Mouse (Mus musculus) heart, postnatal 25 days (tissue): ENCODE results near the gene Nubp2. TPM values are rescaled to one million over a fixed set of nuclear protein-coding genes. Genes with fewer than 3 reads are reported as not detected.

Experiments
- DNase-seq: peaks from one replicate; pipeline ENCODE4 v3.0.0; 2022; ENCODE audit warnings: low spot score
- intact Hi-C: fragments of 180-260 bp; cut with DNase I; formaldehyde crosslinking; loops from one replicate; pipeline ENCODE4 v1.15.1; 2025
- total RNA-seq, 2 experiments: library from RNA; stranded (reverse); gene quantifications; 2 replicates each; pipeline ENCODE4 v1.2.3; 2021

The Nubp2 gene
- total RNA-seq, 2 experiments from 2014 or later, result 18.2 to 19.4 TPM

DNA sequence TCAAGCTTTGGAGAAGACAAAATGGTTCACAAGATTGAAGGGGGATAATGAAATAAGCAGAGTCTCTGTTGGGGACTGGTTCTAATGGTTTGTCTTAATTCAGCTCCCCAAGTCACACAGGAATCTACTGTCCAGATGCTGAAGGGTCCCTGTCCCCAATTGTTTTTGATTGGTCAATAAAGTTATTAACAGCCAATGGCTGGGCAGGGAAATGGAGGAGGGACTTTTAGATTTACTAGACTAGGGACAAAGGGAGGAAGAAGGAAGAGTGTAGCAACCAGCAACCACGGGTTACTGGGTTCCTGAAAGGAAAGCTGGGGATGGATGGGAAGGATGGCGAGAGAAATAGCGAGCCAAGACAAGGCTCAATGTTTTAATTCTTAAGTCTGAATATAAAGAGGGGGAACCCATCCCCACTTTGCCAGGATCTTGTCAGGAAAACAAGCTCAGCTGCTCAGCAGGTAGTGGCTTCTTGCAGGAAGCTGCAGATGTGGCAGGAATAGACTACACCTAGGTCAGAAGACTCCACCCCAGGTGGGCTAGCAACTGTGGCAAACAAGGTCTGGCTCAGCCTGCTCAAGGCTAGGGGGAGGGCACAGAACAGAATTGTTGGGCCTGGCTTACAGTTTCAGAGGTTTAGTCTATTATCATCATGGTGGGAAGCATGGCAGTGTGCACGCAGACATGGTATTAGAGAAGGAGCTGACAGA lies 12.3 kb downstream of the Nubp2 start:
- intact Hi-C loops, result no loop called here
- no peak for DNase-seq

DNA sequence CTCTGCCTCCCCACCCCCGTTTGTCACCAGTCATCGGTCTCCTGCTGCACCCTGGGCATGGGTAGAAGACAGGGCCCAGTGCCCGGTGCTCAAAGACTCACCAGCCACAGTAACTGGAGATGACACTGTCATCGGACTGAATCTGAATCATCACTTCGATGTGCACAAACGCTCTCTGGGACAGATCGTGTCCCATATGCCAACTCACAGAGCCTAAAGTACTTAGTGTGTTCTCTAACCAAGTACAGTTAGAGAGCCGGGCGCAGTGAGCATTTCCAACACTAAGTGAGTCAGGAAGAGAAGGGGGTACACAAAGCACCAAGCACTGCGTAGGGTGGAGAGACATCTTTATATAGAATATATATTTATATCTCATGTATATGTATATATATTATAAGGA lies 18.2 kb downstream of the Nubp2 start:
- intact Hi-C loops, result no loop called here
- no peak for DNase-seq

DNA sequence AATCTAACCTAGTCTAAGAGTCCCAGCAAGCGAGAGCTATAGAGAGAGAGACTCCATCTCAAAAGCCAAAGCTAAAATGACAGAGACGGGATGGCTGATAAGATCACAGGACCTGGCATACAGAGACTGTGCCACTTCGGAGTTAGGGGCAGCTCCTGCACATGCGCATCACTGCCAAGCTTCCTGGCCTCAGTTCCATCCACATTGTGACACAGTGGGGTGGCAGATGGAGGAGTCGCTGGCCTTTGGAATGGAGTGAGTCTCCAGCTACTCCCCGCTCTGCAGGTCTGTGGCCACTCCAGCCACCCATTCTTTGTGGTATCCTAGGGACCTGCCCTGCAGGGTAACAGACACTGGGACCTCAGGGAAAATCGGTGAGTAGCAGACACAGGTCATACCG lies 20.4 kb downstream of the Nubp2 start, which contains the start of gene Igfals:
TSS of gene Igfals (plus strand) at position 222 of the 400 bp plus-strand sequence.
- no peak for DNase-seq
- intact Hi-C loops, result no loop called here

DNA sequence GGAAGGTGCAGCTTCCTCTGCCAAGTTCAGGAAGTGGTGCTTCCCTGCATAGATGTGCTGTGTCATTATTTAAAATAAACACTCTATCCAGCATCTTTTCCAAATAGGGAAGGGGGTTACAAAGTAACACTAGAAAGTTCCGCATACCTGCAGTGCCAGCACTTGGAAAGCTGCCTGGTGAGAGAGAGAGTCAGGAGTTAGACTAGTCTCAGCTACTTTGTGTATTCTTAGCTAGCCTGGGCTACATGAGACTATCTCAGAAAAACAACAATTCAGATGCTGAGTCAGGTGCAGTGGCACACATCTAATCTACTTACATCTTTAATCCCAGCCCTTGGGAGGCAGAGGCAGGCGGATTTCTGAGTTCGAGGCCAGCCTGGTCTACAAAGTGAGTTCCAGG lies 24.4 kb downstream of the Nubp2 start:
- no peak for DNase-seq

DNA sequence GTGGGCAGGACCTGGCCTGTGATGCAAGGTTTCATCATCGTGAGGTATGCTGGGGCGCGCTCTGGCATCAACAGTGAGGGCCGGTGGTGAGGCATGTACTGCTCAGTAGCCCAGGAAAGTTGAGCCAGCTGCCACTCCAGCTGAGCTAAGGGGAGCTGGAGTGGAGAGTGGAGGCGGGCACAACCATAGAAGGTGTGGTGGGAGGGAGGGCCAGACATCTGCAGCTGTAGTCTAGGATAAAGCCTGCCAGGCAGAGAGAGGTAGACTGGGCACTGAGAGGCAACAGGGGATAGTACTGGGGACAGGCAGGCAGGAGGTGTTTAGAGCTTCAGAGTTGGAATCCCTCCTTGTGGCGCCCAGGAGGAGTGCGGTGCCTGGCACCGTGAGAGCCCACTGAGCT lies 26.1 kb downstream of the Nubp2 start:
- no peak for DNase-seq
- intact Hi-C loops, result no loop called here

More for the DNA sequence above, 24.4 kb downstream of the Nubp2 start:
- intact Hi-C loops, result no loop called here

DNA sequence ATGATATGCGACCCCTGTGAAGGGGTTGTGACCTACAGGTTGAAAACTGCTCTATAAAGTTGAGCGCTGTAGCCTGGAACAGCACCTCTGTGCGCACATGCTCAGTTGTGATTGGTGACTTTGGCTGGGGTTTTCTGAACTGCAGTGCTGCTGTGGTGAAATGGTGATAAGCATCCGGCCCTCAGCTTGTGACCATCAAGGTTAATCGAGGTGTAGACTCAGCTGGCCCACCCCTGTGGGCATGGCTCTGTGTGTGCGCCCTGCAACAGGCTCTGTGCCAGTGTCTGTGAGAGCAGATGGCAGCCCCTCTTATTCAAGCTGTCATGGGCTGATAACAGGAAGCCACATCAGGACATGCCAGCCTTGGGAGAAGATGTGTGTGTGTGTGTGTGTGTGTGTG lies 27.2 kb downstream of the Nubp2 start:
- no peak for DNase-seq
- intact Hi-C loops, result no loop called here

DNA sequence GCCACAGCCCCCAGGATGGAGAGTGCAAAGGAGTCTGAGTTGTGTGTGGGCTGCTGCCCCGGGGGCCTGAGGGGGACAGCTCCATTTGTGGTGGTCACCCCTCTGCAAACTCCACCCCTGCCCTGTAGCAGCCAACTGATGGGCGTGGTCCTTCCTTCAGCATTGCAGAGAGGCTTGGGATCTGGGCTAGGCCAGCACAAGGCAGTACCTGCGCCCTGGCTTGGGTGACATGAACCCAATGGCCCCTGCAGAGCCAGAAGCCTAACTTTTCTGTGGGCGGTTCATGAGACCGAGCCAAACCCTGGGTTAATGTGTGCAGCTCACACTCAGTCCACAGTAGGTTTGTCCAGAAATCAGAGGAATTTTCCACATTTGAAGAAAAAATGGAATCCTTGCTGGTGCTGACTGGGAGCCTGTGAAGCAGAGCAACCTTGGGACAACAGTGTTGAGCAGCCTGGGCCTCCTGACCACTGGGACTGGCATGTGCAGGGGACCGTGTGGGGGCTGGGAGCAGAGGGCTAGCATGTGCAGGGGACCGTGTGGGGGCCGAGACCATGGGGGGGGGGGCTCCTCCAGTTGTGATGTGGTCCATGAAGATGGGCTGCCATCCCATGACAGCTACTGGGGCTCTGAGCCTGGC lies 28.2 kb downstream of the Nubp2 start:
- intact Hi-C loops, result no loop called here
- no peak for DNase-seq

DNA sequence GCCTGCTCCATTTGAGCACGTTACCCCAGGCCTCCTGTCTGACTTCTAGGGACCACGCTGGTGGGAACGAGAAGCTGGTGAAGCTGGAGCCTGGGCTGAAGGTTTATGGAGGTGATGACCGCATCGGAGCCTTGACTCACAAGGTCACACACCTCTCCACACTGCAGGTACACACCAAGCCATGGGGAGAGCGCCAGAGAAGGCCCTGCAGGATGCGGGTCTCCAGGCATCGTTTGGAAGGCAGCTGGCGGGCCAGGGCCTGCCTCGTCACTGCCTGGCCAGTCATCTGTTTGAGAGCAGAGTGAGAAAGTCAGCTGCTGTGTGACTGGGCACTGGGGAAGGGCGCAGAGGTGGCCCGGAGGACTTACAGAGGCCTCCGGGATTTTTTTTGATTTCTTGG lies 29.6 kb downstream of the Nubp2 start:
- intact Hi-C loops, result no loop called here
- DNase-seq, result no peak

DNA sequence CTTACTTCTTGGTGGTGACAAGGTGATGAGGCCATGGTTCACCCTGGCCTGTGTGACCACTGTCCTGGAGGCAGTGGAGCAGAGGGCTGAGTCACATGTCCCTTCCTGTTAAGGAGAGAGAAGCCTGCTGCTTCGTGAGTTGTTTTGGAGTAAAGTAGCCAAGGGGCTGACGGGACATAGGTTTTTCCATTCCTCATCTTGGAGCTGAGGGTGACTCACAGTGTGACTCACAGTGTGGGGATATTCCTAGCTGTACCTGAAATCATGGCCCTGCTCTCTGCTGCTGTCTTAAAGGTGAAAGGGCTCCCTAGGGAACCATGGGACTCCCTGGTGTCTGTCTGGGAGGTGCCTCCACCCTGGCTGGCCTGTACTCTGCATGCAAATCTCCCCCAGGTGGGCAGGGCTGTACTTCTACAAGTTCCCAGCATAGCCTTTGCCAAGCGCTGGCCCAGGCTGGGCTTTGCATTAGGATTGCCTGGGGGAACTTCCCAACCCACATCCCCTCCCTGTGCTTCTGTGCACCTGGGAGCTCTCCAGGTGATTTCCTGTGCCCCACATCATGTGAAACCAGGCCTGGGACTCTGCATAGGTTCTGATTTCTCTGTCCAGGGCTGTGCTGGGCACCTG lies 30.2 kb downstream of the Nubp2 start:
- DNase-seq, result no peak
- intact Hi-C loops, result no loop called here

DNA sequence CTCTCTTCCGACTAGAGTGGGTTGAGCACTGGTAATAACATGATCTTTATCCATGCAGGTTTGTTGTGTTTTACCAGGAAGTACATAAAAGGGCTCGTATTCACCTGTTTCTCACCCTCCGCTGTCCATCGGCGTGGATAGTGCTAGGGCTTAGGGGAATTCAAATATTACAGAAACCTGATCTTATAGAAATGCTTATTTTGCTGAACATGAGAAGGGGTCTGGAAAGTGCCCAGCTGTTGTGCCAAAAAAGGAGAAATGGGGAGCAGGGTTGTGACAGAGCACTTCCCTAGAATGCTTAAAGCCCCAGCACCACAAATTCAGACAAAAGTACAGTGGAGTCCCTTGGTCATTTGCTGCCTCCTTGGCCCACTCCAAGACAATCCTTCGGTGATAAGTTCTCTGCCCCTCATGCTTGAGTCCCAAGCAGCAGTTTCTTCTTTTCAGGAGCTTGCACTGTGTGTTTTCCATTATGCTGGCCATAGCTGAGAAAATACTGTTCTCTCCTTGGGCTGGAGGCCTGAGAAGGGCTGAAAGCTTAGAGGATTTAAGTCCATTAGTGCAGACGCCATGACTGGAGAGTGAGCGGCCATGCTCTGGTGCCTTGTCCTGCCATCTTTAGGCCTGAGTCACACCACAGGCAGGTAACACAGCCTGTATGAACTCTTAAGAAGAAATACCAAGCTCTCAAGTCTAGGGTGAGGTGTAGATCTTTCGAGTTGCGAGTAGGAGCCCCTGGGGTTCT lies 34.6 kb downstream of the Nubp2 start:
- intact Hi-C loops, result no loop called here
- no peak for DNase-seq

DNA sequence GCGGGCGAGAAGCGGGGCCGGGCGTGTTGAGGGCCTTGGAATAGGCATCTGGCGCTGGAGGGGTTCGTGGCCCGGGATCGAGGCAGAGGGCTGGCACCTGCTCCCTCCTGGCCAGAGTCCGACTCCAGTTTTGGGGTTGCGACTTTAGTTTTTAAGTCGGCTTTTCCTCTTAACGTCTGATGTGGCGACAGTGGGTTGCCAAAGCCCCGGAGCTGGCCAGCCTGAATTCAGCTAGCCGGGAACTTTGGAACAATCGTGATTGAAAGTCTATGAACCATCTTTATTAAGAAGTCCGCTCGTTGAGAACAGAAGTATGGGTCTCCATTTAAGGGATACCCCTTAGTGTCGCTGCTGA lies 35.4 kb downstream of the Nubp2 start:
- DNase-seq, result no peak
- intact Hi-C loops, result no loop called here

DNA sequence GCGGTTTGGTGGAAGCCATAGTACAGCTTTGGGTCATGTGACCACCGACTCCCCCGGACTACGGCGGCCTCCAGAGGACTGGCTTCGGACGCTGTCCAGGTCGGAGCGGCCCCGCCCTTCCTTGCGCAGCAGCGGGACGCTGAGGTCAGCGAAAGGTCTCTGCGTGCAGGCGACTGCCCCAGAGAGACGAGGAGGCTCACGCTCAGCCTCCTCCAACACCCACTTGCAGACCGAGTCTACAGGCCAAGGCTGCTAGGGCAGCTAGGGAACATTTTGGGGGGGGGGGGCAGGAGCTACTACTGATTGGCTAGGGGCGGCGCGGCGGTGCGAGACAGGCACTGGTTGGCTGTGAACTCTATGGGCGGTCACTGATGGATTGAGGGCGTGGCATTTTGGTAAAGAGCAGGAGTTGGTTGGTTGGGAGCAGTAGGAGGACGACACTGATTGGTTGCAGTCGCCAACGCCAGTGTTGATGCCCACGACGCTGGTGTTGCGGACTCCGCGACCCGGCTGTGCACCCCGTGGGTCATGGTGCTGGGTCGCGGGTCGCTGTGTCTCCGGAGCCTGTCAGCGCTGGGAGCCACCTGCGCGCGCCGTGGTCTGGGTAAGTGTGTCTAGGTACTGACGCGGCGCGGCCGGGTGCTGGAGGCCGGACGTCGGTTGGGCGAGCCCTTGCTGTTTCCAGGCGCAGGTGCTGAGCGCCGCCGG lies 35.9 kb downstream of the Nubp2 start, which contains the start of gene Fahd1:
TSS of gene Fahd1 (minus strand) at position 300 of the 708 bp plus-strand sequence.
- intact Hi-C loops, result no loop called here
- DNase-seq, result peak; percentile 95

DNA sequence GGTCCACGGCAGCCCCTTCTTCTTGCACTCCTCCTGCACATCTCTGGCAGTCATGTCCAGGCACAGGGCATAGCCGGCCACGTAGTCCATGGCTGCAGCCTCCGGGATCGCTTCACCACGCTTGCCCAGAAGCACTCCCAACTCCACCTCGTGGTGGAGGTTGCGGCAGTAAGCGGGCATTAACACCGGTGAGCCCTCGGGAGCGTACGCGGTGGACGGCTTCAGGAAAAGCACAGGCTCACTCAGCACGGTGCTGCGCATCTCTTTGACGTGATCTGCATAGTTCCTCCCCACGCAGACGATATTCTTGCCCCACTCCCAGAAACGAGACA lies 36.5 kb downstream of the Nubp2 start:
- intact Hi-C loops, result loop anchor here (2.0 kb wide), 1 partner anchor 37 kb away; the partner anchor contains the start of genes Nubp2 and Spsb3
- no peak for DNase-seq

DNA sequence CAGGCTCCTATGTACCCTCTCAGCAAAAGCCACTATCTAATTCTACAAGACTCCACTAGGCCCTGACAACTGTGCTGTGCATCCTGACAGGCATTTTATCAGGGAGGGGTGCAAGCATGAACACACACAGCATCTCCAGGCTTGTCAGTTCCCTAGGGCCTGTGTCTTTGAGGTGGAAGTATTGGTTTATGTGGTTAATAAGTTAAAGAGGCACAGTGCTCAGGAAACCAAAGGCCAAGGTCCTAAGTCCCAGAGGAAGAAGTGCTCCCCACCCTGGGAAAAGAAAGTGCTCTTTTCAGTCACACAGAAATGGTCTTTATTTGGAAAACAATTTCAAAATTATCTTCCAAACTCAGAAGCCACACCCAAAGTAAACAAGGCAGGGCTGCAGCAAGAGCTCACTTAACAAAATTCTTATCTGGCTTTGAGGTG lies 37.5 kb downstream of the Nubp2 start:
- no peak for DNase-seq
- intact Hi-C loops, result loop anchor here (2.0 kb wide), 1 partner anchor 38 kb away; the partner anchor contains the start of genes Nubp2 and Spsb3

DNA sequence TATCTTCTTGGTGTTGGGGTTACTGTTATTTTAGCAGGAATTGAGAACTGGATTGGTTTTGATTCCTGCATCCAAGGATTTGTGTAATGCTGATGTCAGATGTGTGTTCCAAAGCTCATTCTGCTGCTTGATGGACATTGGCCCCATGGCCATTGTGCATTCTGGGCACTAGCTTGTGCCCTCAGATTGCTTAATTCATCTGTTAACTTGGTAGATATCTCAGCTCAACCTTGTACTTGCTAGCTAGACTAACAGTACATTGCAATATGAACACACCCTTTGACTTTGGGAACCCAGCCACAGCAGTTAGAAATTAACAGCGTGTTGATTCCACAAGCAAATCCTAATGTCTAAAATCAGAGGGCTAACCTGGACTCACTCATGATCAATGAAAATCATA lies 38.8 kb downstream of the Nubp2 start:
- no peak for DNase-seq
- intact Hi-C loops, result no loop called here

DNA sequence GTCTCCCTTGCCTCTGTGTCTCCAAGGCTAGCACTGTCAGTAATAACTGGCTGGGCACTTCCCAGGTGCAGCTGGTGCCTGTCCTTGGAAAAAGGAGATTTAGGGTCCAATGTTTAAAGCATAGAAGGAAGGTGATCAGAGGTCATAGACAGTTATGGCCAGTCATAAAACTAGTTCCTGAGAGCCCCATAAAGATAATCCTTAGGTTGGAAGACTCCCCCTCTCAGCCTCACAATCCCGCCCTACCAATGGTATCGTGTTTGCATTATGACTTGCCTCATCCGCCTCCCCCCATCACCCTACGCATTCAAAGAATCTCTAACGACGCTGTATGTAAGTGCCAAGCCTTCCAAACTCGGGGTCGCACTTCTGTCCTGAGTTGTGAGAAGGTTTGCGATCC lies 41.6 kb downstream of the Nubp2 start:
- no peak for DNase-seq
- intact Hi-C loops, result no loop called here

DNA sequence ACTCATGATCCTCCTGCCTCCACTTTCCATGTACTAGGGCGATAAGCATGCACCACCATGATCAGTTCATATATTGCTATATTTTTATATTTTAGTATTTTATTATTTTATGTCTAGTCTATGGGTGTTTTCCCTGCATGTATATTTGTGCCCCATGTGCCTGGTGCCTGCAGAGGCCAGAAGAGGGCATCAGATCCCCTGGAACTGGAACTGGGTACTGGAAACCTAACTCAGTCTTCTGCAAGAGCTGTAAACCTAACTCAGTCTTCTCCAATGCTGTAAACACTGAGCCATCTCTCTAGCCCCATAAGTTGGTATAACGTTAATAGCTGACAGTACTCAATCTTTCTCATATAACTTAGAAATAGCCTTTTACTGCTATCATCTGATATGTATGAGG lies 43.5 kb downstream of the Nubp2 start:
- no peak for DNase-seq
- intact Hi-C loops, result no loop called here

DNA sequence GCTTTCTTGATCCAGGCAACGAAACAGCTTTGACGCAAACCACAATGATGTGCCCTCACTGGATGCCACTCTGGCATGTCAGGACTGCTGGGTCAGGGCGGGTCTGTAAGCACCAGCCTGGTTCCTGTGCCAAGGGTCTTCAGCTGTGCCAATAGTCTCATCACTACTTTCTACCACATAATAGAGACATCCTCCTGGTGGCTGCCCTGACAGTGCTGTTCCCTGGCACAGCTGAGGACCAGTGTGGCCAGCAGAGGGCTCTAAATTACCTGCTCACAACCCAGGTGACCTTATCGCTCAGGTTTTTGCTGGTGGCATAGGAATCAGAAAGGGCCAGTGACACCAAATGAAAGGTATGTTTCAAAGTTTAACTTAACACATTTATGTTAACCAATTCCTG lies 45.0 kb downstream of the Nubp2 start:
- no peak for DNase-seq
- intact Hi-C loops, result no loop called here

DNA sequence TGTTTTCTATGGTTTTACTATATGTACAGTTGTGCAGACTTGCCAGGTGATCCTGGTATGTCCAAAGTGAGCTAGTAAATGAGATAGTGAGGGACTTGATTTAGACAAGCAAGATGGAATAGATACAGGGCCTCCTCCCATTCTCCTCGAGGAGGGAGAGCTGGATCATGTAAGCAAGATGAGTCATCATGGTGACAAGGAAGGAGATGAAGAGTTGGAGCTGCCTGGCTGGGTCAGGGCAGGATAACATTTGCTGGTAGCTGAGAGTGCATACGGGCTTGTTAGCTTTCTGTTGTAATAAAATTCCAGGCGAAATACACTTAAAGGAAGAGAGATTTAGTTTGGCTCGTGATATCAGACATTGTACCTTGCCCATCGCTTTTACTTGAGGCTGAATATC lies 45.8 kb downstream of the Nubp2 start:
- no peak for DNase-seq
- intact Hi-C loops, result no loop called here

DNA sequence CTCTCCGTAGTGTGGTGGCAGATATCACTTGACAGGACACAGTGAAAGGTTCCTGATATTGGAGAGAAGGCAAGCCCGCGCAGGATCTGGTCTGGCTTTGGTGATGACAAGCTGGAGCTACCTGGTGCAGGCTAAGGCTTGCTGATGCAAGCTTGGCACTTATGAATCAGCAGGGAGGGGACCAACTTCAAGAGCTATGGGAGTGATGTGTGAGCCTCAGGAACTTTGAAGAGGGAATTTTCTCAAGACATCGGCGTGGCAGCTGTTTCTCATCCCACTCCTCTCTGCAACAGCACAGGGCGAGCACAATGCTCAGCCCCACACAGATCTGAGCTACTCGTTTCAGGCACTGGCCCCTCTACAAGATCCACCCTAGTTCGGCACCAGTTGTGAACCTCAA lies 46.3 kb downstream of the Nubp2 start, which contains the start of gene Hagh:
TSS of gene Hagh (plus strand) at position 302 of the 400 bp plus-strand sequence.
- no peak for DNase-seq
- intact Hi-C loops, result no loop called here
